Mouse (Mus musculus): ENCODE measurements around the gene Aqp5. TPM values are rescaled to one million over a fixed set of nuclear protein-coding genes. Genes with fewer than 3 reads are reported as not detected.

Gene Aqp5
- polyA plus RNA-seq (2016; fragmentation: Nextera tagmentation; extraction: Ambion mirVana), result 0.46 and 1.6 TPM in 2 replicates

GRCm38 (mm10) chr15:99590429-99591084 is at the start of gene Aqp5:
TSS of gene Aqp5 (plus strand) at chr15:99590782.
- Histone ChIP-seq H3K9me3 (no peaks in the 10 kb centered on the region), H3K27ac (peak within 1 kb of the TSS; percentile 31; the same call in 1 of the 2 replicates), H3K27me3 (ENCODE audit: insufficient read depth, poor library complexity, severe bottlenecking) (peaks cover 100% of the 10 kb centered on the region), H3K4me1 (replicated peaks) (peaks cover 26% of the 10 kb centered on the region), H3K4me3 (peak within 1 kb of the TSS; percentile 52), H3K36me3 (no peaks in the 10 kb centered on the region)
- peak; percentile 45 for DNase-seq (ENCODE audit: low spot score)
- 1% methylated on average over 81 of the region's 83 CpGs for WGBS

GRCm38 (mm10) chr15:99544047-99544446 is 46.5 kb upstream of the Aqp5 start:
- Histone ChIP-seq H3K27ac (no peak overlapping the region), H3K4me1 (replicated peaks) (0 out of 2 replicates have a peak, but pooled peaks cover 8% of the 10 kb centered on the region), H3K9me3 (no peaks in the 10 kb centered on the region), H3K36me3 (no peaks in the 10 kb centered on the region), H3K27me3 (ENCODE audit: insufficient read depth, poor library complexity, severe bottlenecking) (0 out of 2 replicates have a peak, but pooled peaks cover 3% of the 10 kb centered on the region), H3K4me3 (no peak overlapping the region)
- no peak for DNase-seq (ENCODE audit: low spot score)
- WGBS, result 82% methylated on average over 7 of the region's 7 CpGs

- H3K4me1 ChIP-seq (replicated peaks), result peaks cover 17% of the 10 kb centered on the region; the same call in 1 of the 2 replicates
- no peak overlapping the region for H3K4me3 ChIP-seq
- no peaks in the 10 kb centered on the region for H3K9me3 ChIP-seq
- H3K27ac ChIP-seq, result no peak overlapping the region
- H3K27me3 ChIP-seq (ENCODE audit: insufficient read depth, poor library complexity, severe bottlenecking), result 0 out of 2 replicates have a peak, but pooled peaks cover 3% of the 10 kb centered on the region
- peak; percentile 31 for DNase-seq (ENCODE audit: low spot score)
- WGBS, result 73% methylated on average over 11 of the region's 11 CpGs
- no peaks in the 10 kb centered on the region for H3K36me3 ChIP-seq
Observed at GRCm38 (mm10) chr15:99546596-99546995, 44.0 kb upstream of the Aqp5 start.

- H3K36me3 ChIP-seq, result no peaks in the 10 kb centered on the region
- 85% methylated on average over 6 of the region's 6 CpGs for WGBS
- DNase-seq (ENCODE audit: low spot score), result no peak
Observed at GRCm38 (mm10) chr15:99547732-99548131, 42.9 kb upstream of the Aqp5 start.

GRCm38 (mm10) chr15:99549901-99550300 is 40.7 kb upstream of the Aqp5 start:
- no peaks in the 10 kb centered on the region for H3K36me3 ChIP-seq
- H3K4me3 ChIP-seq, result no peak overlapping the region
- no peak overlapping the region for H3K27ac ChIP-seq
- no peaks in the 10 kb centered on the region for H3K27me3 ChIP-seq (ENCODE audit: insufficient read depth, poor library complexity, severe bottlenecking)
- no peaks in the 10 kb centered on the region for H3K9me3 ChIP-seq
- peaks cover 17% of the 10 kb centered on the region; the same call in 1 of the 2 replicates for H3K4me1 ChIP-seq (replicated peaks)
- WGBS, result 54% methylated on average over 2 of the region's 2 CpGs
- no peak for DNase-seq (ENCODE audit: low spot score)

More at GRCm38 (mm10) chr15:99547732-99548131, 42.9 kb upstream of the Aqp5 start:
- no peak overlapping the region for H3K27ac ChIP-seq
- H3K27me3 ChIP-seq (ENCODE audit: insufficient read depth, poor library complexity, severe bottlenecking), result 0 out of 2 replicates have a peak, but pooled peaks cover 3% of the 10 kb centered on the region
- no peaks in the 10 kb centered on the region for H3K9me3 ChIP-seq
- peaks cover 17% of the 10 kb centered on the region; the same call in 1 of the 2 replicates for H3K4me1 ChIP-seq (replicated peaks)
- no peak overlapping the region for H3K4me3 ChIP-seq

- H3K36me3 ChIP-seq, result no peaks in the 10 kb centered on the region
- no peaks in the 10 kb centered on the region for H3K27me3 ChIP-seq (ENCODE audit: insufficient read depth, poor library complexity, severe bottlenecking)
- no peaks in the 10 kb centered on the region for H3K9me3 ChIP-seq
- H3K4me3 ChIP-seq, result no peak overlapping the region
- H3K4me1 ChIP-seq (replicated peaks), result peaks cover 8% of the 10 kb centered on the region; the same call in 1 of the 2 replicates
- DNase-seq (ENCODE audit: low spot score), result no peak
- WGBS, result 82% methylated on average over 6 of the region's 6 CpGs
- no peak overlapping the region for H3K27ac ChIP-seq
Observed at GRCm38 (mm10) chr15:99553767-99554166, 36.8 kb upstream of the Aqp5 start.

GRCm38 (mm10) chr15:99558947-99559346 is 31.6 kb upstream of the Aqp5 start:
- no peak overlapping the region for H3K4me3 ChIP-seq
- DNase-seq (ENCODE audit: low spot score), result no peak
- 86% methylated on average over 1 of the region's 1 CpGs for WGBS

GRCm38 (mm10) chr15:99560246-99560645 is 30.3 kb upstream of the Aqp5 start:
- 87% methylated on average over 10 of the region's 10 CpGs for WGBS
- H3K27me3 ChIP-seq (ENCODE audit: insufficient read depth, poor library complexity, severe bottlenecking), result 0 out of 2 replicates have a peak, but pooled peaks cover 3% of the 10 kb centered on the region
- DNase-seq (ENCODE audit: low spot score), result no peak
- H3K4me1 ChIP-seq (replicated peaks), result peaks cover 30% of the 10 kb centered on the region
- H3K4me3 ChIP-seq, result no peak overlapping the region
- no peak overlapping the region for H3K27ac ChIP-seq
- no peaks in the 10 kb centered on the region for H3K36me3 ChIP-seq
- no peaks in the 10 kb centered on the region for H3K9me3 ChIP-seq

More at GRCm38 (mm10) chr15:99558947-99559346, 31.6 kb upstream of the Aqp5 start:
- Histone ChIP-seq H3K27me3 (ENCODE audit: insufficient read depth, poor library complexity, severe bottlenecking) (0 out of 2 replicates have a peak, but pooled peaks cover 3% of the 10 kb centered on the region), H3K9me3 (no peaks in the 10 kb centered on the region), H3K27ac (no peak overlapping the region), H3K36me3 (no peaks in the 10 kb centered on the region), H3K4me1 (replicated peaks) (peaks cover 18% of the 10 kb centered on the region)

- 73% methylated on average over 4 of the region's 4 CpGs for WGBS
- Histone ChIP-seq H3K4me3 (no peak overlapping the region), H3K4me1 (replicated peaks) (peaks cover 39% of the 10 kb centered on the region), H3K9me3 (no peaks in the 10 kb centered on the region), H3K27ac (0 out of 2 replicates have a peak overlapping the region, but pooled peaks have one; percentile 23), H3K36me3 (no peaks in the 10 kb centered on the region), H3K27me3 (ENCODE audit: insufficient read depth, poor library complexity, severe bottlenecking) (no peaks in the 10 kb centered on the region; the same call in 1 of the 2 replicates)
- no peak for DNase-seq (ENCODE audit: low spot score)
Observed at GRCm38 (mm10) chr15:99567371-99567770, 23.2 kb upstream of the Aqp5 start.

- WGBS, result 62% methylated on average over 6 of the region's 6 CpGs
- no peak overlapping the region for H3K4me3 ChIP-seq
- no peak for DNase-seq (ENCODE audit: low spot score)
- H3K27me3 ChIP-seq (ENCODE audit: insufficient read depth, poor library complexity, severe bottlenecking), result no peaks in the 10 kb centered on the region; the same call in 1 of the 2 replicates
- H3K9me3 ChIP-seq, result no peaks in the 10 kb centered on the region
- no peaks in the 10 kb centered on the region for H3K36me3 ChIP-seq
- H3K4me1 ChIP-seq (replicated peaks), result peaks cover 36% of the 10 kb centered on the region
- no peak overlapping the region for H3K27ac ChIP-seq
Observed at GRCm38 (mm10) chr15:99568682-99569081, 21.9 kb upstream of the Aqp5 start.

GRCm38 (mm10) chr15:99569123-99569522 is 21.5 kb upstream of the Aqp5 start:
- H3K27ac ChIP-seq, result no peak overlapping the region
- no peak overlapping the region for H3K4me3 ChIP-seq
- H3K36me3 ChIP-seq, result no peaks in the 10 kb centered on the region
- H3K27me3 ChIP-seq (ENCODE audit: insufficient read depth, poor library complexity, severe bottlenecking), result no peaks in the 10 kb centered on the region; the same call in 1 of the 2 replicates
- WGBS, result 81% methylated on average over 10 of the region's 10 CpGs
- no peak for DNase-seq (ENCODE audit: low spot score)
- H3K9me3 ChIP-seq, result no peaks in the 10 kb centered on the region
- H3K4me1 ChIP-seq (replicated peaks), result peaks cover 31% of the 10 kb centered on the region

- peaks cover 78% of the 10 kb centered on the region for H3K27me3 ChIP-seq (ENCODE audit: insufficient read depth, poor library complexity, severe bottlenecking)
- 83% methylated on average over 26 of the region's 26 CpGs for WGBS
- H3K36me3 ChIP-seq, result no peaks in the 10 kb centered on the region
- DNase-seq (ENCODE audit: low spot score), result no peak
- 0 out of 2 replicates have a peak within 1 kb of the TSS, but pooled peaks have one; percentile 9 for H3K27ac ChIP-seq
- no peaks in the 10 kb centered on the region for H3K9me3 ChIP-seq
- peaks cover 16% of the 10 kb centered on the region for H3K4me1 ChIP-seq (replicated peaks)
- H3K4me3 ChIP-seq, result no peak within 1 kb of the TSS
Observed at GRCm38 (mm10) chr15:99578802-99579485, 11.6 kb upstream of the Aqp5 start, which contains the start of gene Aqp2. TSS of gene Aqp2 (plus strand) at chr15:99579055.

All from hindbrain, embryonic 10.5 days (tissue).